Mouse (Mus musculus) MEL (cell line): ENCODE data around the gene Dapk3. TPM values are rescaled to one million over a fixed set of nuclear protein-coding genes. Genes with fewer than 3 reads are reported as not detected.

ENCODE experiments used
- DNase-seq: peaks from one replicate; pipeline ENCODE4 v3.0.0; 2011; ENCODE audit warnings: low read depth, low spot score
- H3K27ac ChIP-seq: 2 replicates; pipeline ENCODE4 v1.5.1; 2012; ENCODE audit warnings: low read depth, mild to moderate bottlenecking, control low read depth, low read length, moderate library complexity; ENCODE audit not compliant: control insufficient read depth
- H3K27me3 ChIP-seq, 2 experiments: fragments of 150-350 bp in 1 of 2; sonication (generic) in 1 of 2; 2 replicates each; pipeline ENCODE4 v1.6.1; 2012; ENCODE audit warnings: low read length in 2 of 2, mild to moderate bottlenecking in 2 of 2, improper control_type of control experiment in 1 of 2, moderate library complexity in 1 of 2; ENCODE audit not compliant: insufficient read depth in 2 of 2, control insufficient read depth in 1 of 2
- H3K36me3 ChIP-seq, 2 experiments: 2 replicates each; pipeline ENCODE4 v1.6.1; 2012 to 2014; ENCODE audit warnings: low read length in 2 of 2, improper control_type of control experiment in 1 of 2, inconsistent platforms in 1 of 2, mild to moderate bottlenecking in 1 of 2; ENCODE audit not compliant: insufficient read depth in 2 of 2, control insufficient read depth in 1 of 2
- H3K4me1 ChIP-seq, 2 experiments: fragments of 150-350 bp in 1 of 2; sonication (generic) in 1 of 2; 2 replicates each; pipeline ENCODE4 v1.6.1; 2012; ENCODE audit warnings: low read length in 2 of 2, improper control_type of control experiment in 1 of 2, mild to moderate bottlenecking in 1 of 2; ENCODE audit not compliant: insufficient read depth in 2 of 2, control insufficient read depth in 1 of 2
- H3K4me3 ChIP-seq, 2 experiments: fragments of 150-350 bp in 1 of 2; sonication (generic) in 1 of 2; 2 replicates each; pipeline ENCODE4 v1.5.1; 2012; ENCODE audit warnings: low read depth in 2 of 2, low read length in 2 of 2, mild to moderate bottlenecking in 2 of 2, moderate library complexity in 2 of 2, control low read depth in 1 of 2, improper control_type of control experiment in 1 of 2; ENCODE audit not compliant: control insufficient read depth in 1 of 2, insufficient read depth in 1 of 2
- H3K79me2 ChIP-seq: 2 replicates; pipeline ENCODE4 v1.6.1; 2012; ENCODE audit warnings: mild to moderate bottlenecking, low read length, moderate library complexity; ENCODE audit not compliant: control insufficient read depth, poor library complexity, insufficient read depth
- H3K9ac ChIP-seq: 2 replicates; pipeline ENCODE4 v1.6.1; 2012; ENCODE audit warnings: low read depth, mild to moderate bottlenecking, control low read depth, low read length, moderate library complexity; ENCODE audit not compliant: control insufficient read depth, poor library complexity, severe bottlenecking
- H3K9me3 ChIP-seq: fragments of 150-350 bp; sonication (generic); replicated peaks from 2 replicates; pipeline ENCODE4 v1.6.1; 2012; ENCODE audit warnings: mild to moderate bottlenecking, low read length, improper control_type of control experiment, moderate library complexity; ENCODE audit not compliant: insufficient read depth
- CHD2 ChIP-seq: IDR thresholded peaks from 2 replicates; pipeline ENCODE4 v1.6.1; 2011; ENCODE audit warnings: low read length, improper control_type of control experiment
- CTCF ChIP-seq, 3 experiments: IDR thresholded peaks in 2 of 3; conservative IDR thresholded peaks in 1 of 3; 2 replicates each; pipeline ENCODE4 v1.5.1; 2011 to 2012; ENCODE audit warnings: low read length in 3 of 3, low read depth in 2 of 3, mild to moderate bottlenecking in 2 of 3, improper control_type of control experiment in 1 of 3, inconsistent platforms in 1 of 3, mixed read lengths in 1 of 3, moderate library complexity in 1 of 3; ENCODE audit not compliant: control insufficient read depth in 1 of 3, insufficient read depth in 1 of 3, poor library complexity in 1 of 3, severe bottlenecking in 1 of 3
- ETS1 ChIP-seq: IDR thresholded peaks from 2 replicates; pipeline ENCODE4 v1.6.1; 2012; ENCODE audit warnings: low read depth, mild to moderate bottlenecking, inconsistent platforms, low read length, improper control_type of control experiment, moderate library complexity
- GABPA ChIP-seq: IDR thresholded peaks from 2 replicates; pipeline ENCODE4 v1.6.1; 2012; ENCODE audit warnings: low read depth, mild to moderate bottlenecking, inconsistent platforms, low read length, improper control_type of control experiment, moderate library complexity
- HCFC1 ChIP-seq: IDR thresholded peaks from 2 replicates; pipeline ENCODE4 v1.6.1; 2012; ENCODE audit warnings: low read depth, mild to moderate bottlenecking, inconsistent platforms, low read length, improper control_type of control experiment, moderate library complexity
- JUND ChIP-seq: IDR thresholded peaks from 2 replicates; pipeline ENCODE4 v1.6.1; 2011; ENCODE audit warnings: low read depth, mild to moderate bottlenecking, improper control_type of control experiment, low read length
- MAFK ChIP-seq: IDR thresholded peaks from 2 replicates; pipeline ENCODE4 v1.6.1; 2011; ENCODE audit warnings: low read depth, mild to moderate bottlenecking, low read length, improper control_type of control experiment, borderline replicate concordance
- MEF2A ChIP-seq: IDR thresholded peaks from 2 replicates; pipeline ENCODE4 v1.6.1; 2014; ENCODE audit warnings: low read depth, mild to moderate bottlenecking, inconsistent platforms, low read length, improper control_type of control experiment; ENCODE audit not compliant: poor library complexity, insufficient replicate concordance, severe bottlenecking; ENCODE audit errors: extremely low read depth
- MXI1 ChIP-seq: IDR thresholded peaks from 2 replicates; pipeline ENCODE4 v1.6.1; 2011; ENCODE audit warnings: mild to moderate bottlenecking, low read depth, low read length, improper control_type of control experiment
- MYB ChIP-seq: IDR thresholded peaks from 2 replicates; pipeline ENCODE4 v1.6.1; 2011; ENCODE audit warnings: mild to moderate bottlenecking, low read depth, low read length, improper control_type of control experiment
- MYC ChIP-seq: IDR thresholded peaks from 2 replicates; pipeline ENCODE4 v1.6.1; 2011; ENCODE audit warnings: low read depth, mild to moderate bottlenecking, low read length, improper control_type of control experiment, moderate library complexity
- POLR2AphosphoS2 ChIP-seq: IDR thresholded peaks from 2 replicates; pipeline ENCODE4 v1.6.1; 2011; ENCODE audit warnings: low read length, improper control_type of control experiment
- RAD21 ChIP-seq: IDR thresholded peaks from 2 replicates; pipeline ENCODE4 v1.6.1; 2011; ENCODE audit warnings: mild to moderate bottlenecking, low read depth, low read length, improper control_type of control experiment
- RCOR1 ChIP-seq: IDR thresholded peaks from 2 replicates; pipeline ENCODE4 v1.6.1; 2012; ENCODE audit warnings: low read depth, mild to moderate bottlenecking, inconsistent platforms, low read length, improper control_type of control experiment
- SIN3A ChIP-seq: IDR thresholded peaks from 2 replicates; pipeline ENCODE4 v1.6.1; 2012; ENCODE audit warnings: low read length, improper control_type of control experiment, inconsistent platforms
- TCF12 ChIP-seq: IDR thresholded peaks from 2 replicates; pipeline ENCODE4 v1.6.1; 2014; ENCODE audit warnings: low read depth, mild to moderate bottlenecking, inconsistent platforms, low read length, improper control_type of control experiment, moderate library complexity
- UBTF ChIP-seq: IDR thresholded peaks from 2 replicates; pipeline ENCODE4 v1.6.1; 2012; ENCODE audit warnings: low read depth, mild to moderate bottlenecking, inconsistent platforms, low read length, improper control_type of control experiment, moderate library complexity, borderline replicate concordance; ENCODE audit not compliant: insufficient read depth
- USF1 ChIP-seq: IDR thresholded peaks from 2 replicates; pipeline ENCODE4 v1.6.1; 2014; ENCODE audit warnings: low read depth, mild to moderate bottlenecking, inconsistent platforms, low read length, improper control_type of control experiment, moderate library complexity
- USF2 ChIP-seq, 2 experiments: IDR thresholded peaks; 2 replicates each; pipeline ENCODE4 v1.6.1; 2011 to 2012; ENCODE audit warnings: improper control_type of control experiment in 2 of 2, low read length in 2 of 2, borderline replicate concordance in 1 of 2, inconsistent platforms in 1 of 2, low read depth in 1 of 2, mild to moderate bottlenecking in 1 of 2; ENCODE audit not compliant: insufficient read depth in 1 of 2
- ZC3H11A ChIP-seq: IDR thresholded peaks from 2 replicates; pipeline ENCODE4 v1.6.1; 2012; ENCODE audit warnings: low read depth, mild to moderate bottlenecking, inconsistent platforms, low read length, improper control_type of control experiment
- ZKSCAN1 ChIP-seq: IDR thresholded peaks from 2 replicates; pipeline ENCODE4 v1.6.1; 2012; ENCODE audit warnings: low read depth, mild to moderate bottlenecking, inconsistent platforms, low read length, improper control_type of control experiment, moderate library complexity
- ZMIZ1 ChIP-seq: IDR thresholded peaks from 2 replicates; pipeline ENCODE4 v1.6.1; 2012; ENCODE audit warnings: low read depth, mild to moderate bottlenecking, inconsistent platforms, low read length, improper control_type of control experiment, moderate library complexity
- ZNF384 ChIP-seq: IDR thresholded peaks from 2 replicates; pipeline ENCODE4 v1.6.1; 2012; ENCODE audit warnings: low read depth, mild to moderate bottlenecking, inconsistent platforms, low read length, improper control_type of control experiment
- polyA plus RNA-seq, 2 experiments: library from polyadenylated mRNA; stranded (reverse) in 1 of 2; unstranded in 1 of 2; fragments of >175 nt in 1 of 2; fragments of >200 nt in 1 of 2; gene quantifications; 2 replicates each; pipeline versions ENCODE4 v1.2.1 to v1.2.4; 2012; ENCODE audit warnings: low replicate concordance in 2 of 2, low read depth in 1 of 2; ENCODE audit not compliant: insufficient read length in 2 of 2, insufficient read depth in 1 of 2, missing spikeins in 1 of 2
- total RNA-seq: library from RNA; depleted of rRNA; stranded (reverse); fragments of 300-350 nt; gene quantifications from 2 replicates; pipeline ENCODE4 v1.2.3, GENCODE M21; 2012

Gene Dapk3
- total and polyA plus RNA-seq, 3 experiments = 42.3 to 79.1 TPM; not detected in 1

DNA sequence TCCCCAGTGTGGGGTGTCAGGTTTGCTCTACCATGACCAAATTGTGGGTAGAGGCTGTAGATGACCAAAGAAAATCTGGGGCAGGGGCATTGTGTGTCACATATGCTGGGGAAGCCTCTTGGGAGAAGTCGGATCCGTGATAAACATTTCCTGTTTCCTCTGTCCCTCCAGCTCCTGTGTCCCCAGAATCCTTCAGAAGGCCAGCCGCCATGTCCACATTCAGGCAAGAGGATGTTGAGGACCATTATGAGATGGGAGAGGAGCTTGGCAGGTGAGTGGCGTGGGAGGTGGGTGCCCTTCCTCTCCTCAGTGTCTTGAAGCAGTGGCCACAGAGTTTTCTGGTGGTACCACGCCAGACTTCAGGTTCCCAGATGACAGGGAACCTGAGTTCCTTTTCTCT, 1.0 kb downstream of the Dapk3 start, which contains the start of gene 4930442H23Rik:
Gene 4930442H23Rik, minus strand, starts transcription at position 45 of the 400 bp plus-strand sequence.
- DNase-seq = peak; percentile 23
- Histone ChIP-seq H3K27me3 (no peaks in the 10 kb centered on the region), H3K36me3 (peaks cover 1 to 5% of the 10 kb centered on the region in 2 experiments; a peak in 3 of 4 replicates), H3K4me3 (peak within 1 kb of the TSS; percentile 58 to 82), H3K4me1 (peaks cover 0 to 12% of the 10 kb centered on the region in 2 experiments; a peak in 2 of 4 replicates), H3K27ac (peak within 1 kb of the TSS; percentile 89), H3K9ac (peak within 1 kb of the TSS; percentile 86), H3K79me2 (peaks cover 21% of the 10 kb centered on the region), H3K9me3 (no peaks in the 10 kb centered on the region)
- TF ChIP-seq USF1 (no peak), RCOR1 (no peak), UBTF (no peak), RAD21 (no peak), TCF12 (no peak), ETS1 (no peak)

- Histone ChIP-seq H3K36me3 (peaks cover 0 to 1% of the 10 kb centered on the region in 2 experiments; a peak in 1 of 4 replicates), H3K9ac (no peak overlapping the region)
- DNase-seq = no peak
- TF ChIP-seq ZMIZ1 (no peak), ZNF384 (no peak), RCOR1 (no peak), ZC3H11A (no peak)
- TF ChIP-seq, all 39 proteins: peak for 0
- Histone ChIP-seq H3K9me3 (no peaks in the 10 kb centered on the region), H3K27me3 (no peaks in the 10 kb centered on the region), H3K4me1 (peaks cover 0 to 5% of the 10 kb centered on the region in 2 experiments; a peak in 1 of 4 replicates), H3K79me2 (peaks cover 11% of the 10 kb centered on the region), H3K27ac (no peak overlapping the region), H3K4me3 (no peak overlapping the region)
These were observed 2.0 kb downstream of the Dapk3 start for GRCm38 (mm10) chr10:81184765-81185164.

GRCm38 (mm10) chr10:81187161-81187560, 4.4 kb downstream of the Dapk3 start:
- TF ChIP-seq ZMIZ1 (no peak), MEF2A (no peak), MYB (no peak), MXI1 (no peak), ZNF384 (no peak), USF2 (IDR thresholded peaks at IDR 0.05; ENCODE audit: borderline replicate concordance in 1 of 2, insufficient read depth in 1 of 2, low read depth in 1 of 2, low read length in 2 of 2) (no peak), CHD2 (no peak), JUND (no peak), GABPA (no peak), ZC3H11A (no peak), HCFC1 (no peak), ETS1 (no peak), SIN3A (no peak), POLR2AphosphoS2 (no peak), MAFK (no peak), MYC (no peak), CTCF (IDR thresholded peaks at IDR 0.05 in 2 of 3, conservative IDR thresholded peaks at IDR 0.05 in 1 of 3; ENCODE audit: control insufficient read depth in 1 of 3, insufficient read depth in 1 of 3, low read depth in 2 of 3, low read length in 3 of 3, poor library complexity in 1 of 3, severe bottlenecking in 1 of 3) (no peak), RAD21 (no peak), ZKSCAN1 (no peak)
- no peaks in the 10 kb centered on the region for H3K9me3 ChIP-seq
- H3K27ac ChIP-seq = no peak overlapping the region
- peaks cover 8% of the 10 kb centered on the region for H3K79me2 ChIP-seq
- no peaks in the 10 kb centered on the region for H3K27me3 ChIP-seq
- H3K4me3 ChIP-seq = no peak overlapping the region
- DNase-seq = no peak
- no peaks in the 10 kb centered on the region; a peak in 1 of 4 replicates for H3K36me3 ChIP-seq
- no peak overlapping the region for H3K9ac ChIP-seq
- H3K4me1 ChIP-seq = peaks cover 0 to 16% of the 10 kb centered on the region in 2 experiments; a peak in 3 of 4 replicates
